ENCODE assay signal across 8 mouse cellular contexts in the genomic region with DNA sequence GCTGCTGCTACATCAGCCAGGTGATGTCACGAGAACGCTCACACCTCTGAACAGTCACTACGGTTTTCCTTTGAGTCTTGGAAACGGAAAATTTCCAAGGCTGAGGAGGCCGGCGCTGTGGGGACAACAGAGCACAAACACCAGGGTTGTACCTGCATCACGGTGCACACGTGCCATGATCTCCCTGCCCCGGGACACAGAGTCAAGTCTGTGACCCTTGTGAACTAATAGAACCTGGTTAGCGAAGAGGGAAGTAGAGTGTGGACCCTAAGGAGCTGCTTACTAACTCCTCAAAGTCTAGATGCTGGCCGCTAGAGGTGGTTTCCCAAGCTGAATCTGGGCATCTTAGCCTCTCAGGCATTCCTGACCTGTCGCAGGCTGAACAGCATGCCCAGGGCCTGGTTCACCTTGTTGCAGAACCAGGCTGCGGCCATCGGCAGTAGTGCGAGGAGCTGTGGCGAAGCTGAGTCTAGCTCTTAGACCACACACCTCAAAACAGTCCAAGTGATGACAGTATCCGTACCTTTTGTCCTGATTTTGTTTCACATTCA. TPM values are rescaled to one million over a fixed set of nuclear protein-coding genes. Genes with fewer than 3 reads are reported as not detected.
DNase-seq lines count a peak whose midpoint lies in the region; ATAC-seq and TF ChIP-seq lines count a peak whose summit lies in the region.

No protein-coding gene starts in this region.

- no peak for ATAC-seq in heart, embryonic 12.5 days (ENCODE audit: insufficient number of reproducible peaks, low FRiP score)
- ATAC-seq in embryonic facial prominence, embryonic 11.5 days (replicated peaks; ENCODE audit: insufficient number of reproducible peaks, low FRiP score, low TSS enrichment, low read depth) = peak; percentile 60; the same call in 1 of the 2 replicates
- ATAC-seq in intestine, embryonic 14.5 days (replicated peaks; ENCODE audit: low FRiP score, low TSS enrichment, low read depth) = no peak
- ATAC-seq in midbrain, postnatal 0 days (ENCODE audit: low FRiP score) = peak; percentile 28; the same call in 1 of the 2 replicates

- 5% methylated on average over 17 of the region's 17 CpGs for WGBS in heart, embryonic 12.5 days
- 4% methylated on average over 17 of the region's 17 CpGs for WGBS in embryonic facial prominence, embryonic 11.5 days
- WGBS in intestine, embryonic 14.5 days = 4% methylated on average over 17 of the region's 17 CpGs
- 4% methylated on average over 17 of the region's 17 CpGs for WGBS in midbrain, postnatal 0 days

- no peaks in the 10 kb centered on the region for H3K9me3 ChIP-seq in heart, embryonic 12.5 days (replicated peaks)
- no peaks in the 10 kb centered on the region for H3K9me3 ChIP-seq in embryonic facial prominence, embryonic 11.5 days (replicated peaks; ENCODE audit: control insufficient read depth, low read length)
- H3K9me3 ChIP-seq in intestine, embryonic 14.5 days (ENCODE audit: control insufficient read depth, low read length) = no peaks in the 10 kb centered on the region
- H3K9me3 ChIP-seq in midbrain, postnatal 0 days (ENCODE audit: low read length) = no peaks in the 10 kb centered on the region

- no peaks in the 10 kb centered on the region for H3K36me3 ChIP-seq in heart, embryonic 12.5 days
- H3K36me3 ChIP-seq in embryonic facial prominence, embryonic 11.5 days (replicated peaks; ENCODE audit: control insufficient read depth, insufficient read depth, low read depth, low read length) = no peaks in the 10 kb centered on the region
- H3K36me3 ChIP-seq in intestine, embryonic 14.5 days (ENCODE audit: control insufficient read depth, insufficient read depth, low read length) = no peaks in the 10 kb centered on the region
- no peaks in the 10 kb centered on the region for H3K36me3 ChIP-seq in midbrain, postnatal 0 days (ENCODE audit: insufficient read depth, low read length)

- DNase-seq in heart, adult 18-20 months = no peak
- no peak for DNase-seq in embryonic facial prominence, embryonic 11.5 days (ENCODE audit: low spot score)
- DNase-seq in intestine, embryonic 14.5 days (ENCODE audit: low spot score) = peak; percentile 66
- DNase-seq in midbrain, postnatal 0 days (ENCODE audit: low spot score) = no peak
- no peak for DNase-seq in cerebellum, adult 9-10 months
- no peak for DNase-seq in left cerebral cortex, adult 9 months (ENCODE audit: low spot score in 2 of 2)
- no peak for DNase-seq in urinary bladder, postnatal 14 days (ENCODE audit: low spot score)

- peaks cover 17% of the 10 kb centered on the region for H3K4me1 ChIP-seq in heart, embryonic 12.5 days (replicated peaks)
- H3K4me1 ChIP-seq in embryonic facial prominence, embryonic 11.5 days (ENCODE audit: control insufficient read depth, insufficient read depth, low read length) = 0 out of 2 replicates have a peak, but pooled peaks cover 4% of the 10 kb centered on the region
- no peaks in the 10 kb centered on the region for H3K4me1 ChIP-seq in intestine, embryonic 14.5 days (replicated peaks; ENCODE audit: control insufficient read depth, insufficient read depth, low read length)
- H3K4me1 ChIP-seq in midbrain, postnatal 0 days (ENCODE audit: insufficient read depth, low read length) = no peaks in the 10 kb centered on the region

- H3K4me2 ChIP-seq in heart, embryonic 12.5 days = peak overlapping the region; percentile 72
- H3K4me2 ChIP-seq in embryonic facial prominence, embryonic 11.5 days (ENCODE audit: low read depth, low read length) = peak overlapping the region; percentile 26
- H3K4me2 ChIP-seq in intestine, embryonic 14.5 days (ENCODE audit: low read length) = peak overlapping the region; percentile 40
- H3K4me2 ChIP-seq in midbrain, postnatal 0 days (ENCODE audit: low read depth, low read length, poor library complexity, severe bottlenecking) = 0 out of 2 replicates have a peak overlapping the region, but pooled peaks have one; percentile 12

- H3K9ac ChIP-seq in heart, embryonic 12.5 days = 0 out of 2 replicates have a peak overlapping the region, but pooled peaks have one; percentile 20
- no peak overlapping the region for H3K9ac ChIP-seq in embryonic facial prominence, embryonic 11.5 days (replicated peaks; ENCODE audit: low read length)
- no peak overlapping the region for H3K9ac ChIP-seq in intestine, embryonic 14.5 days (ENCODE audit: low read length)
- H3K9ac ChIP-seq in midbrain, postnatal 0 days (replicated peaks; ENCODE audit: low read length, poor library complexity, severe bottlenecking) = no peak overlapping the region

- no peak for TF ChIP-seq CTCF in midbrain, postnatal 0 days (IDR thresholded peaks at IDR 0.05)

- H3K27ac ChIP-seq in heart, embryonic 12.5 days (ENCODE audit: poor library complexity, severe bottlenecking) = no peak overlapping the region
- no peak overlapping the region for H3K27ac ChIP-seq in embryonic facial prominence, embryonic 11.5 days (replicated peaks; ENCODE audit: low read depth, low read length)
- H3K27ac ChIP-seq in intestine, embryonic 14.5 days (ENCODE audit: low read depth) = no peak overlapping the region
- no peak overlapping the region for H3K27ac ChIP-seq in midbrain, postnatal 0 days (ENCODE audit: low read depth, low read length)

- peak overlapping the region; percentile 39 for H3K4me3 ChIP-seq in heart, embryonic 12.5 days
- H3K4me3 ChIP-seq in embryonic facial prominence, embryonic 11.5 days (ENCODE audit: low read depth, low read length) = no peak overlapping the region
- H3K4me3 ChIP-seq in intestine, embryonic 14.5 days (ENCODE audit: low read depth, low read length) = 0 out of 2 replicates have a peak overlapping the region, but pooled peaks have one; percentile 13
- H3K4me3 ChIP-seq in midbrain, postnatal 0 days (ENCODE audit: low read depth, low read length) = peak overlapping the region; percentile 5; the same call in 1 of the 2 replicates

- peaks cover 56% of the 10 kb centered on the region for H3K27me3 ChIP-seq in heart, embryonic 12.5 days (replicated peaks)
- H3K27me3 ChIP-seq in embryonic facial prominence, embryonic 11.5 days (ENCODE audit: control insufficient read depth, insufficient read depth, low read length) = peaks cover 48% of the 10 kb centered on the region
- H3K27me3 ChIP-seq in intestine, embryonic 14.5 days (replicated peaks; ENCODE audit: control insufficient read depth, insufficient read depth, low read length) = peaks cover 80% of the 10 kb centered on the region
- peaks cover 60% of the 10 kb centered on the region for H3K27me3 ChIP-seq in midbrain, postnatal 0 days (ENCODE audit: insufficient read depth, low read length)

RNA-seq across cellular contexts. Expression of a gene that starts 5.8 kb away (rescaled TPM):
- polyA plus RNA-seq in heart, embryonic 12.5 days (2016; fragmentation: Nextera tagmentation; extraction: Ambion mirVana) = 0.08 and 0.11 TPM in 2 replicates
- total RNA-seq in heart, adult 18-20 months (2021) = under 1 TPM; 0.27 to 0.41 TPM
- polyA plus RNA-seq in embryonic facial prominence, embryonic 11.5 days (2014; fragmentation: Nextera tagmentation; extraction: Ambion mirVana) = 7.1 and 8.3 TPM in 2 replicates
- polyA plus RNA-seq in intestine, embryonic 14.5 days (2014; fragmentation: Nextera tagmentation; extraction: Ambion mirVana) = 0.12 TPM in 1 of 2 replicates, not detected in the other
- 1.3 and 13.1 TPM in 2 replicates for total RNA-seq in midbrain, postnatal 0 days (2014; rRNA removed)
- polyA plus RNA-seq in midbrain, postnatal 0 days (2015; fragmentation: Nextera tagmentation; extraction: Ambion mirVana) = 0.59 and 0.91 TPM in 2 replicates

Comparison
In these comparisons a context has a peak if more than half of its experiments do, and no peak if none do; other contexts are left out.
1. ATAC-seq: peak in embryonic facial prominence, embryonic 11.5 days (single experiment) and midbrain, postnatal 0 days (single experiment); none in heart, embryonic 12.5 days (single experiment) and intestine, embryonic 14.5 days (single experiment).
2. H3K4me2 ChIP-seq: peak in every context shown above with its lines; median percentile 72 in heart, embryonic 12.5 days; 40 in intestine, embryonic 14.5 days; 26 in embryonic facial prominence, embryonic 11.5 days; 12 in midbrain, postnatal 0 days.